Mouse (Mus musculus): Measurements from ENCODE around the gene Ifrd2. TPM values are rescaled to one million over a fixed set of nuclear protein-coding genes. Genes with fewer than 3 reads are reported as not detected.
A peak's percentile ranks its signal among the peaks of the same experiment; 100 is the strongest.

The Ifrd2 gene
- total and polyA plus RNA-seq, 3 experiments: 147 to 292 TPM; not detected in 1

DNA sequence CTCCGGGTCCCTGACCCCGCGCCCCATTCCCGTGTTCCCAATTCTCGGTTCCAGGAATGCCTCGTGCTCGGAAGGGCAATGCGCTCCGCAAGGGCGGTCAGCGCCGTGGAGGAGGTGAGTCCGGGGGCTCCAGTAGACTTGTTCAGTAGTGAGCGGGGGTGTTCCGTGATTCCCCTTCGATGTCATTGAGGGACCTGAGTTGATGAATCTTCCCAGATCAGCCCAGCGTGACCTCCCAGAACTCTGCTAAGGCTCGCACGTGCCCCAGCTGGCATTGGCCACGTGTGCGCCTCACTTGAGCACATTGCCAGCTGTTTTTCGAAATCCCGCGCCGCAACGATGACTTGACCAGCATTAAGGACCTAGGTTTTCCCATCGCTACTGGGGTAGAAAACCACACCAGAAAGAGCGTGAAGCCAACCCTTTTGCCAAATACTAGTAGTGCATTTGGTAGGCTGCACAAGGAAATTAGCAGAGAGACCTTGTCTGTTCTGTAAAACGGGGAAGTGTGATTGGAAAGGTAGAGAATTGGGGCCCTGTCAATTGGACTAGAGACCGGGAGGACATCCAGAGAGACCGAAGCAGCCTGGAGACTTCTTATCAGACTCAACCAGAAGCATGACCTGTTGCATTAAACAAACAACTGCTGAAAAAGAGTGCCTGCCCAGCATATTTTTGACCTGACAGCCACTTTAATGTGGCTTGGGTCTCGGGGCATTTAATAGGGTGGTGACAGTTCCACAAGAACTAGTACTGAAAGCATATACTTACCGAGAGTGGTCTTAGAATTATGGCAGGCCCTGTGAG is 594 bp downstream of the Ifrd2 start (continued):
- TF ChIP-seq CHD1 (IDR thresholded peaks at IDR 0.05; ENCODE audit: low read depth, low read length) (peak; percentile 90; the same call in 1 of the 2 replicates), POLR2AphosphoS2 (IDR thresholded peaks at IDR 0.05; ENCODE audit: low read length) (no peak), EP300 (IDR thresholded peaks at IDR 0.05; ENCODE audit: low read depth in 1 of 2, low read length in 2 of 2) (peak; percentile 32 to 52; a peak in 2 of 4 replicates), MXI1 (IDR thresholded peaks at IDR 0.05; ENCODE audit: low read depth, low read length) (peak; percentile 97)

GRCm38 (mm10) chr9:107590058-107590772 is 2.8 kb downstream of the Ifrd2 start:
- H3K79me2 ChIP-seq (ENCODE audit: control insufficient read depth, insufficient read depth, low read length, poor library complexity): peaks cover 34% of the 10 kb centered on the region
- H3K4me1 ChIP-seq (ENCODE audit: control insufficient read depth in 1 of 2, insufficient read depth in 2 of 2, low read length in 2 of 2): peaks cover 16 to 26% of the 10 kb centered on the region in 2 experiments; a peak in 3 of 4 replicates
- no peaks in the 10 kb centered on the region for H3K27me3 ChIP-seq (ENCODE audit: control insufficient read depth in 1 of 2, insufficient read depth in 2 of 2, low read length in 2 of 2)
- peak; percentile 95 for DNase-seq (ENCODE audit: low read depth, low spot score)
- peaks cover 5 to 27% of the 10 kb centered on the region in 2 experiments; a peak in 3 of 4 replicates for H3K36me3 ChIP-seq (ENCODE audit: control insufficient read depth in 1 of 2, insufficient read depth in 2 of 2, low read length in 2 of 2)
- H3K27ac ChIP-seq (ENCODE audit: control insufficient read depth, low read depth, low read length): peak overlapping the region; percentile 99
- peak overlapping the region; percentile 55 to 86 for H3K4me3 ChIP-seq (ENCODE audit: control insufficient read depth in 1 of 2, insufficient read depth in 1 of 2, low read depth in 2 of 2, low read length in 2 of 2)
- H3K9me3 ChIP-seq (replicated peaks; ENCODE audit: insufficient read depth, low read length): no peaks in the 10 kb centered on the region
- H3K9ac ChIP-seq (ENCODE audit: control insufficient read depth, low read depth, low read length, poor library complexity, severe bottlenecking): peak overlapping the region; percentile 99
- TF ChIP-seq MEF2A (IDR thresholded peaks at IDR 0.05; ENCODE audit: extremely low read depth, insufficient replicate concordance, low read depth, low read length, poor library complexity, severe bottlenecking) (0 out of 2 replicates have a peak, but pooled peaks have one; percentile 17), MAZ (IDR thresholded peaks at IDR 0.05; ENCODE audit: low read depth, low read length) (0 out of 2 replicates have a peak, but pooled peaks have one; percentile 68), CHD2 (IDR thresholded peaks at IDR 0.05; ENCODE audit: low read length) (no peak), GABPA (IDR thresholded peaks at IDR 0.05; ENCODE audit: low read depth, low read length) (no peak), CTCF (IDR thresholded peaks at IDR 0.05 in 2 of 3, conservative IDR thresholded peaks at IDR 0.05 in 1 of 3; ENCODE audit: control insufficient read depth in 1 of 3, insufficient read depth in 1 of 3, low read depth in 2 of 3, low read length in 3 of 3, poor library complexity in 1 of 3, severe bottlenecking in 1 of 3) (peak in 1 of 3 experiments; percentile 10; a peak in 1 of 6 replicates), ZNF384 (IDR thresholded peaks at IDR 0.05; ENCODE audit: low read depth, low read length) (no peak; the same call in 1 of the 2 replicates), GATA1 (IDR thresholded peaks at IDR 0.05; ENCODE audit: low read depth, low read length) (peak; percentile 42; the same call in 1 of the 2 replicates), POLR2A (IDR thresholded peaks at IDR 0.05; ENCODE audit: control insufficient read depth in 1 of 2, insufficient read depth in 1 of 2, low read depth in 1 of 2, low read length in 2 of 2, poor library complexity in 1 of 2) (peak in 1 of 2 experiments; percentile 26; a peak in 1 of 4 replicates), MXI1 (IDR thresholded peaks at IDR 0.05; ENCODE audit: low read depth, low read length) (peak; percentile 91), TBP (IDR thresholded peaks at IDR 0.05; ENCODE audit: low read depth, low read length) (no peak), USF1 (IDR thresholded peaks at IDR 0.05; ENCODE audit: low read depth, low read length) (peak; percentile 24; the same call in 1 of the 2 replicates), RAD21 (IDR thresholded peaks at IDR 0.05; ENCODE audit: low read depth, low read length) (no peak), ETS1 (IDR thresholded peaks at IDR 0.05; ENCODE audit: low read depth, low read length) (peak; percentile 91), MYC (IDR thresholded peaks at IDR 0.05; ENCODE audit: low read depth, low read length) (no peak), TAL1 (IDR thresholded peaks at IDR 0.05; ENCODE audit: low read length) (no peak), MAFK (IDR thresholded peaks at IDR 0.05; ENCODE audit: borderline replicate concordance, low read depth, low read length) (no peak), EP300 (IDR thresholded peaks at IDR 0.05; ENCODE audit: low read depth in 1 of 2, low read length in 2 of 2) (peak; percentile 53 to 72; a peak in 3 of 4 replicates), USF2 (IDR thresholded peaks at IDR 0.05; ENCODE audit: borderline replicate concordance in 1 of 2, insufficient read depth in 1 of 2, low read depth in 1 of 2, low read length in 2 of 2) (no peak), KAT2A (conservative IDR thresholded peaks at IDR 0.05; ENCODE audit: low read depth, low read length) (no peak), ZKSCAN1 (IDR thresholded peaks at IDR 0.05; ENCODE audit: low read depth, low read length) (no peak), MAX (IDR thresholded peaks at IDR 0.05; ENCODE audit: low read length) (peak; percentile 72), NELFE (IDR thresholded peaks at IDR 0.05; ENCODE audit: low read depth, low read length) (peak; percentile 55), RCOR1 (IDR thresholded peaks at IDR 0.05; ENCODE audit: low read depth, low read length) (peak; percentile 41; the same call in 1 of the 2 replicates), HCFC1 (IDR thresholded peaks at IDR 0.05; ENCODE audit: low read depth, low read length) (no peak; the same call in 1 of the 2 replicates), TCF12 (IDR thresholded peaks at IDR 0.05; ENCODE audit: low read depth, low read length) (peak; percentile 40; the same call in 1 of the 2 replicates), ELF1 (IDR thresholded peaks at IDR 0.05; ENCODE audit: low read depth, low read length) (peak; percentile 85), UBTF (IDR thresholded peaks at IDR 0.05; ENCODE audit: borderline replicate concordance, insufficient read depth, low read depth, low read length) (no peak), MYB (IDR thresholded peaks at IDR 0.05; ENCODE audit: low read depth, low read length) (no peak), JUND (IDR thresholded peaks at IDR 0.05; ENCODE audit: low read depth, low read length) (no peak)

All from MEL (cell line).